Mouse (Mus musculus): ENCODE data around the gene Cit. TPM values are rescaled to one million over a fixed set of nuclear protein-coding genes. Genes with fewer than 3 reads are reported as not detected.

Gene Cit
- polyA plus RNA-seq, 1 experiment from 2014 or later, result 11.7 TPM

DNA sequence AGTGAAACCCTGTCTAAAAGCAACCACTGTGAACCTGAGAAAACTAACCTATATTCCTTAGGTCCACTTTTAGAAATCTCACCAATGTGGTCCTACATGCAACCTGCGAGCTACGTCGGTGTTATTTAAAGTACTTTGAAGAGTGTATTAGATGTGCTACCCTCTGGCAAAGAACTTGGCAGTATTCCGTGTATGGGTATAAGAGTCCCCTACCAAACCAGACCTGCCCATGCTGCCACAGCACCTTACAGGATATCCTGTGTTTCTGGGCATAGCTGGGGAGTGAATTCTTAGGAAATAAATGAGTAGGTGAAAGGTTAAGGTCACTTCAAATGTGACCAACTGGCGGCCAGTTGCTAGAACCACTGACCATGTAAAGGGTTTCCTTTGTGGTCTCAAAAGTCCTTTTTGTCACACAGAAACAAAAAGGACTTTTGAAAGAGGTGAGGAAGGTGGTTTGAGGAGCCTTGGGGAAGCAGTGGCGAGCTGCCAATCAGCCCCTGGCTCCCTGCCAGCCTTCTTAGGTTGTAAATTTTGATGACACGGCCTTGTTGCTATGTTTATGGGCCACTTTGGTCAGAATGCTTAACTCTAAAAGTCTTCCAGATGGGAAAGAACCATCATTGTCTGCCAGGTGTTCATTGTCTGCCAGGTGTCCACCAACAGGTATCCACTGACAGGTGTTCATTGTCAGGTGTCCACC lies 137.7 kb downstream of the Cit start:
- no peaks in the 10 kb centered on the region for H3K27me3 ChIP-seq
- in situ Hi-C loops (cut with MboI; ENCODE audit: low pct_unique_long_range_greater_than_20kb), result no loop called here
- ATAC-seq (no peak), DNase-seq (ENCODE audit: low read depth, low spot score) (no peak)
- CTCF ChIA-PET, result interaction anchor here (1.2 kb wide), 1 partner anchor 18 kb away, joined by 4 read pairs; no protein-coding TSS in a partner anchor
- POLR2A ChIA-PET, result no interaction called here
- TF ChIP-seq CTCF (IDR thresholded peaks at IDR 0.05), result no peak

DNA sequence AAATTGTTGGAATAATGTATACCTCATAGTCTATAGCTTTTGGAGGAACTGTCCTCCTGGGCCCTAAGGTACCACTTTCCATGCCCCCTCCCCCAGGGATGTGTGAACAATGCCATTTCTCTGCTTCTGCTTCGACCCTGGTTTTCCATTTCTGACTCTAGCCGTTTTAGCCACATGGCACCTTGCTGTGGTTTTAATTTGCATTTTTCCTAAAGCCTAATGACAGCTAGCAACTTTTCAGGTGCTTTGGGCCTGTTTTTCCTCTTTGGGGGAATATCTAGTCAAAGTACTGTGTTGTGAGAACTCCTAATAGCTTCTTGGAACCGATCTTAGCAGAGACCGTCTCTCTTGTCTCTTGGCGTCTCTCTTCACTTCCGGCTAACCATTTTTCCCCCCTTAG lies 139.3 kb downstream of the Cit start:
- ChIA-PET CTCF (interaction anchor here (1.0 kb wide), 1 partner anchor 16 kb away, joined by 5 read pairs; no protein-coding TSS in a partner anchor), POLR2A (no interaction called here)
- no peaks in the 10 kb centered on the region for H3K27me3 ChIP-seq
- in situ Hi-C loops (cut with MboI; ENCODE audit: low pct_unique_long_range_greater_than_20kb), result no loop called here
- DNase-seq (ENCODE audit: low read depth, low spot score) (no peak), ATAC-seq (no peak)
- no peak for TF ChIP-seq CTCF (IDR thresholded peaks at IDR 0.05)

DNA sequence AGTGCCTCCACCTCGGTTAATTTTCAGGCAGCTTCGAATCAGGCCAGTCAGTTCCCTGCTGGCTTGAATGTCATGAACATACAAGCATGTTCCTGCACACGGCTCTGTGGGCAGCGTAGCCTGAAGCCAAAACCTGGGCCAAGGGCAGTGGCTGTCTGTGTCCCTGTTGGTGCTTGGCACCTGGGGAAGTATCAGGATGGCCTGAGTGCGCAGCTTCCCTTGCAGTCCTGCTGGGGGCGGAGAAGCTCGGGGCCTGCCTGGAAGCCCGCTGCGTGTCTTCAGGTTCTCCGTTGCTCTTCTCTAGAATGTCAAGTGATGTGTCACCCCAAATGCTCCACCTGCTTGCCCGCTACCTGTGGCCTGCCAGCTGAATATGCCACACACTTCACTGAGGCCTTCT lies 140.0 kb downstream of the Cit start:
- DNase-seq (ENCODE audit: low read depth, low spot score) (no peak), ATAC-seq (no peak)
- POLR2A ChIA-PET, result no interaction called here
- in situ Hi-C loops (cut with MboI; ENCODE audit: low pct_unique_long_range_greater_than_20kb), result no loop called here
- no peaks in the 10 kb centered on the region for H3K27me3 ChIP-seq
- CTCF ChIA-PET, result interaction anchor here (1.0 kb wide), 1 partner anchor 15 kb away, joined by 5 read pairs; no protein-coding TSS in a partner anchor
- no peak for TF ChIP-seq CTCF (IDR thresholded peaks at IDR 0.05)

DNA sequence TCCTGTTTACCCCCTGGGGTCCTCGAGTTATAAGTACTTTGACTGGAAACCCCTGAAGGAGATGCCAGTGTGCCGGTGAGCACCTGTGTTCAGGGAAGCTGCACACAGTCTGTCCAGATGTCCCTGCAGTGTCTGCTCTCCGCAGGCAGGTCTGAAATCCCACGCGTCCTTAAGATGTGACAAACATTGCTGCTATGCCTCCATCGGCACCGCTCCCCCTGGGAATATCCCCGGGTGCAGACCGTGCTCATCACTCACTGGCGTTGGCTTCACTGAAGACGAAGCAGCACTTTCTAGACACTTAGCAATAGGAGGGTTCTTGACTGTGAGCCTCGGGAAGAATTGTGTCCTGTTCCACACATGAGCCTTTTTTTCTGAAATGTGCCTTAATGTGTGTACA lies 142.2 kb downstream of the Cit start:
- no peak for DNase-seq (ENCODE audit: low read depth, low spot score)
- H3K27me3 ChIP-seq, result no peaks in the 10 kb centered on the region
- ATAC-seq, result no peak
- in situ Hi-C loops (cut with MboI; ENCODE audit: low pct_unique_long_range_greater_than_20kb), result no loop called here
- POLR2A ChIA-PET, result interaction anchor here (0.6 kb wide), 1 partner anchor 350 kb away, joined by 3 read pairs; no protein-coding TSS in a partner anchor
- no peak for TF ChIP-seq CTCF (IDR thresholded peaks at IDR 0.05)
- CTCF ChIA-PET, result no interaction called here

DNA sequence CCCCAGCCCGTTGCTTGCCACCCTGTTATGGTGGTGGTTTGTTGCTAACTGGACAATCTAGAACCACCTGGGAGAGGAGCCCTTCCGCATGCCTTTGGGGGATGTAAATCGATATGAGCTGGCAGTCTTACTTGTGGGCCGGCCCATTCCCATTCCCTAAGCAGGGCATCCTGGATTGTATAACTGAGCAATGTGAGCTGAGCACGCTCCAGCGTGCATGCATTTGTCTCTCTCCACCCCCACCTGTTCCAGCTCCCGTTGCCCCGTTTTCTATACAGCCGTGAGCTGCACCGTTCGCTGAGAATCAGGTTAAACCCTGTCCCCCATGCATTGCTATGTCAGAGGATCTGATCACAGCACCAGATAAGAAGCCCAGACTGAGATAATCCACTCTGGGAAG lies 146.6 kb downstream of the Cit start:
- TF ChIP-seq CTCF (IDR thresholded peaks at IDR 0.05), result no peak
- in situ Hi-C loops (cut with MboI; ENCODE audit: low pct_unique_long_range_greater_than_20kb), result no loop called here
- H3K27me3 ChIP-seq, result no peaks in the 10 kb centered on the region
- ChIA-PET CTCF (interaction anchor here (1.5 kb wide), 1 partner anchor 32 kb away, joined by 3 read pairs; no protein-coding TSS in a partner anchor), POLR2A (no interaction called here)
- ATAC-seq (no peak), DNase-seq (ENCODE audit: low read depth, low spot score) (no peak)

DNA sequence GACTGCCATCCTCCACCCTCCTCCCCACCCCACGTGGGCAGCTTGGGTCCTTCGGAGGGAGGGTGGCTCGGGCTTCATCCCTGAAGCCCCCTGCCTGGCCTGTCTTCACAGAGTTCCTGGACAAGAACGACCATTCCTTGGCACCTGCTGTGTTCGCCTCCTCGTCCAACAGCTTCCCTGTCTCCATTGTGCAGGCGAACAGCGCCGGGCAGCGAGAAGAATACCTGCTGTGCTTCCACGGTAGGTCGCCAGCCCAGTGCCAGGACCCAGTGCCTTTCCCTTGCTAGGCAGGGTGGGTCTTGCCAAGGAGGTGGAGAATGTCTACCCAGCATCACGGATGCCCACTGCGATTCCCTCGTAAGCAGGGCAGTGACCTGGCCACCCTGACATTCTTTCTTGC lies 149.0 kb downstream of the Cit start:
- no peak for TF ChIP-seq CTCF (IDR thresholded peaks at IDR 0.05)
- ChIA-PET CTCF (no interaction called here), POLR2A (no interaction called here)
- H3K27me3 ChIP-seq, result no peaks in the 10 kb centered on the region
- no peak for DNase-seq (ENCODE audit: low read depth, low spot score)
- no peak for ATAC-seq
- in situ Hi-C loops (cut with MboI; ENCODE audit: low pct_unique_long_range_greater_than_20kb), result no loop called here

DNA sequence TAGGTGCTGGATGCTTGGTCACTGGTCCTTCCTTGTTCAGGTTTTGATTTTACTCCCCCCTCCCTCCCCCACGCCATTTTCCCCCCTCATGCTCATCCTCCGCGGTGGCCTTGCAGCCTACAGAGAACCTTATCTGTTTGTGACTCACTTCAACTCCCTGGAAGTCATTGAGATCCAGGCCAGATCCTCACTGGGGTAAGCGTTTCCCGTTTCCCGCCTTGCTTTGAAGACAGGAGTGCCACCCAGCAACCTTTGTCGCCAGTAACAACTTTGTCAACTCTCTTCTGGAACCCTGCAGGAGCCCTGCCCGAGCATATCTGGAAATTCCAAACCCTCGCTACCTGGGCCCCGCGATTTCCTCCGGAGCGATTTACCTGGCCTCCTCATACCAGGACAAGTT lies 152.3 kb downstream of the Cit start:
- TF ChIP-seq CTCF (IDR thresholded peaks at IDR 0.05), result no peak
- ChIA-PET CTCF (interaction anchor here (1.1 kb wide), 1 partner anchor 19 kb away, joined by 5 read pairs; no protein-coding TSS in a partner anchor), POLR2A (no interaction called here)
- ATAC-seq, result no peak
- in situ Hi-C loops (cut with MboI; ENCODE audit: low pct_unique_long_range_greater_than_20kb), result no loop called here
- no peak for DNase-seq (ENCODE audit: low read depth, low spot score)
- no peaks in the 10 kb centered on the region for H3K27me3 ChIP-seq

DNA sequence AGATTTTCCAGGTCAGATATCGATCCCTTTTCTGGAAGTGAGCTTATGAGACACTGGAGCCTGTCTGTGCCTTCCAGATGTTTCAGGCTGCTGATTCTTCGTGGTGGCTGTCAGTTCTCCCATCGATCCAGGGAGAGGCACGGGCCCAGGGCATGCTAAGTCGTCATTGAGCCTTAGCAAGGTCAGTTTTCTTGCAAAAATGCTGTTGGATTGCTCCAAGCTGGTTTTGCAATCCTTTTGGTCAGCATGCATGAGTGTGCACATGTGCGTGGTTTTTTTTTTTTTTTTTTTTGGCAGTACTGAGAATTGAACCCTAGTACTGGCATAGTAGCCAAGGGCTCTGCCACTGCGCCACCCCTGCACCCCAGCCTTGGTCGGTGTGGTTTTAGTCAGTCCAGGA lies 158.1 kb downstream of the Cit start:
- no peak for TF ChIP-seq CTCF (IDR thresholded peaks at IDR 0.05)
- no peak for ATAC-seq
- no peak for DNase-seq (ENCODE audit: low read depth, low spot score)
- in situ Hi-C loops (cut with MboI; ENCODE audit: low pct_unique_long_range_greater_than_20kb), result no loop called here
- ChIA-PET CTCF (interaction anchor here (5.0 kb wide), 1 partner anchor 24 kb away, joined by 30 read pairs; no protein-coding TSS in a partner anchor), POLR2A (interaction anchor here (0.6 kb wide), 1 partner anchor 79 kb away, joined by 4 read pairs; no protein-coding TSS in a partner anchor)
- H3K27me3 ChIP-seq, result no peaks in the 10 kb centered on the region

DNA sequence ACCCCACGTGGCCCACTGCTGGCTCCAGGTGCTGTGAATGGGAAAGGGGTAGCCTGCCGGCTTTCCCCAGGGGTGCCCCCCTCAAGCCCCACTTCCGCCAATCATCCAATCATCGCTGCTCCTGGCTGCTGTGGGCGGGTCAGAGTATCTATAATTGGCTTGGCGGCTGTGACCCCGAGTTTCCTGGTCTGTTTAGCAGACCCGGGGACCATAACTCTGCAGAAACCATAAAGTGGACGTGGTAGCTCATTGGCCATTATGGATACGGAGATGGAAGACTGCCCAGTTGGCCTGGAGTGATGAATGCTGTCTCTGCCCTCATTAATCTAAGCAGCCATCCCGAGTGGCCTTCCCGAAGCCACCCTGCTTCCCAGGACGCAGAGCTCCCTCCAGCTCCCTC lies 158.7 kb downstream of the Cit start:
- no peaks in the 10 kb centered on the region for H3K27me3 ChIP-seq
- TF ChIP-seq CTCF (IDR thresholded peaks at IDR 0.05), result no peak
- POLR2A ChIA-PET, result interaction anchor here (1.2 kb wide), 1 partner anchor 22 kb away, joined by 4 read pairs; no protein-coding TSS in a partner anchor
- CTCF ChIA-PET, result interaction anchor here (0.9 to 6.1 kb wide), 3 partner anchors 13 to 25 kb away, joined by 4 to 30 read pairs (median 26); no protein-coding TSS in a partner anchor
- in situ Hi-C loops (cut with MboI; ENCODE audit: low pct_unique_long_range_greater_than_20kb), result no loop called here
- DNase-seq (ENCODE audit: low read depth, low spot score), result no peak
- ATAC-seq, result no peak

DNA sequence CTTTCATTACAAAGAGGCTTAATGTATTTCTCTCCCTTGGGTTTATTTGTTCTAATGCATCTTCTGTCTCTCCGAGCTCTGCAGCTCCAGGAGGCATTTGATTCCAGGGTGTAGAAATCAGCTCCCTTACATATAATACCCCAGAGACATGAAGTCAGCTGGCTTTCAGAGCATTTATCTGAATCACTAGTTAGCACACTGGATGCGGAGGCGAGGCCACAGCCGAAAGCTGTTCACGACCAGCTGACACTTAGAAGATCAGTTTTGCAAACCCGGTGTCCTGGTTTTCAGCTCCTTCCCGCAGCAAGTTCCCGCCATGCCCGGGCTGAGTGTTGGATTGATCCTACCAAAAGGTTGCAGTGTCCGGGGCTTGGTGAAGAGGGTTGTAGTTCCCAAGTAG lies 159.2 kb downstream of the Cit start:
- H3K27me3 ChIP-seq, result no peaks in the 10 kb centered on the region
- DNase-seq (ENCODE audit: low read depth, low spot score) (no peak), ATAC-seq (no peak)
- TF ChIP-seq CTCF (IDR thresholded peaks at IDR 0.05), result no peak
- in situ Hi-C loops (cut with MboI; ENCODE audit: low pct_unique_long_range_greater_than_20kb), result no loop called here
- CTCF ChIA-PET, result interaction anchor here (0.9 to 6.1 kb wide), 4 partner anchors 13 to 27 kb away, joined by 4 to 30 read pairs (median 15); no protein-coding TSS in a partner anchor
- POLR2A ChIA-PET, result interaction anchor here (1.2 kb wide), 1 partner anchor 21 kb away, joined by 4 read pairs; no protein-coding TSS in a partner anchor
